Mouse (Mus musculus) adrenal gland, postnatal 14 days (tissue): ENCODE data around the gene Gm5128. TPM values are rescaled to one million over a fixed set of nuclear protein-coding genes. Genes with fewer than 3 reads are reported as not detected.
"Not testable (repeated sequence)": the region's sequence is repeated elsewhere in the genome, so short reads cannot be mapped to it uniquely, and the experiment has no call there.

Experiments
- DNase-seq: peaks from one replicate; pipeline ENCODE4 v3.0.0; 2021; ENCODE audit warnings: mixed read lengths
- long read RNA-seq, 2 experiments: library from polyadenylated mRNA; stranded (forward); transcript quantifications; one replicate each; pipeline ENCODE4 v2.0.0; 2021
- total RNA-seq: library from RNA; stranded (reverse); gene quantifications from 2 replicates; pipeline ENCODE4 v1.2.3, GENCODE M21; 2021

Gene Gm5128
- not detected in 2 replicates for total RNA-seq
- long read RNA-seq, experiment 1: 0 reads
- long read RNA-seq, experiment 2: 0 reads

- DNase-seq: not testable (repeated sequence)
Measured at GRCm38 (mm10) chrX:135372984-135373383, at the start of gene Gm5128. Gene Gm5128 (plus strand): TSS chrX:135373284.

- DNase-seq: not testable (repeated sequence)
Measured at GRCm38 (mm10) chrX:135360685-135361084, 12.4 kb upstream of the Gm5128 start.

- not testable (repeated sequence) for DNase-seq
Measured at GRCm38 (mm10) chrX:135361943-135362342, 11.1 kb upstream of the Gm5128 start.

GRCm38 (mm10) chrX:135403578-135403977 lies 30.5 kb downstream of the Gm5128 start:
- not testable (repeated sequence) for DNase-seq

GRCm38 (mm10) chrX:135421203-135421602 lies 48.1 kb downstream of the Gm5128 start:
- not testable (repeated sequence) for DNase-seq

GRCm38 (mm10) chrX:135421824-135422223 lies 48.7 kb downstream of the Gm5128 start:
- DNase-seq: not testable (repeated sequence)

- not testable (repeated sequence) for DNase-seq
Measured at GRCm38 (mm10) chrX:135422473-135422872, 49.4 kb downstream of the Gm5128 start.

Other genes starting within 250 kb of the Gm5128 start
- not detected in 2 replicates for gene Gm15023, start 195.7 kb upstream of the Gm5128 start, total RNA-seq
- 0.89 and 1.5 TPM in 2 replicates for gene Tceal6, start 162.6 kb upstream of the Gm5128 start, total RNA-seq
- gene Pramel3, start 71.0 kb upstream of the Gm5128 start, total RNA-seq: not detected in 2 replicates
- gene Gm7903, start 60.6 kb downstream of the Gm5128 start, total RNA-seq: not detected in 2 replicates
- not detected in 2 replicates for gene AV320801, start 121.3 kb downstream of the Gm5128 start, total RNA-seq
- not detected in 2 replicates for gene Nxf7, start 225.5 kb downstream of the Gm5128 start, total RNA-seq